Mouse (Mus musculus) liver, embryonic 14.5 days (tissue): ENCODE results near the gene Parp16.

Experiments used
- CTCF ChIP-seq: IDR thresholded peaks from 2 replicates; pipeline ENCODE4 v1.5.1; 2016; ENCODE audit warnings: antibody characterized with exemption, low read depth, control low read depth
- EP300 ChIP-seq: IDR thresholded peaks from 2 replicates; pipeline ENCODE4 v1.6.1; 2016; ENCODE audit warnings: antibody characterized with exemption, low read depth

- no peak for TF ChIP-seq CTCF
- no peak for TF ChIP-seq EP300
Measured at GRCm38 (mm10) chr9:65208293-65209179, 13.4 kb downstream of the Parp16 start.
